Mouse (Mus musculus) liver, embryonic 11.5 days (tissue): ENCODE measurements at regions not wholly inside any gene's neighbourhood (a gene's known extent, or its start where the extent isn't known, plus 50 kb on each side); places are given as distances from the start of the nearest gene placed in this dataset.

Experiments used
- ATAC-seq: fragments of 200-750 bp; cut with Nextera tagmentation; replicated peaks from 2 replicates; pipeline ENCODE4 v1.8.0; 2017; ENCODE audit warnings: moderate number of reproducible peaks, mild to moderate bottlenecking, moderate TSS enrichment, moderate library complexity; ENCODE audit not compliant: low FRiP score
- DNase-seq: peaks from one replicate; pipeline ENCODE4 v3.0.0-alpha.2; 2017; ENCODE audit warnings: low spot score
- H3K27ac ChIP-seq: fragments of 300-500 bp; sonication (generic); 2 replicates; pipeline ENCODE4 v1.5.1; 2014; ENCODE audit warnings: mild to moderate bottlenecking, low read depth, low read length, control low read depth
- H3K27me3 ChIP-seq: fragments of 300-500 bp; sonication (generic); replicated peaks from 2 replicates; pipeline ENCODE4 v1.6.1; 2014; ENCODE audit warnings: low read length, mixed read lengths; ENCODE audit not compliant: control insufficient read depth, insufficient read depth
- H3K36me3 ChIP-seq: fragments of 300-500 bp; sonication (generic); 2 replicates; pipeline ENCODE4 v1.6.1; 2014; ENCODE audit warnings: mild to moderate bottlenecking, low read length, moderate library complexity, mixed read lengths; ENCODE audit not compliant: control insufficient read depth, insufficient read depth
- H3K4me1 ChIP-seq: fragments of 300-500 bp; sonication (generic); replicated peaks from 2 replicates; pipeline ENCODE4 v1.6.1; 2014; ENCODE audit warnings: low read length, mixed read lengths; ENCODE audit not compliant: control insufficient read depth, insufficient read depth
- H3K4me2 ChIP-seq: fragments of 300-500 bp; sonication (generic); 2 replicates; pipeline ENCODE4 v1.6.1; 2014; ENCODE audit warnings: mild to moderate bottlenecking, control low read depth, moderate library complexity
- H3K4me3 ChIP-seq: fragments of 300-500 bp; sonication (generic); 2 replicates; pipeline ENCODE4 v1.5.1; 2014; ENCODE audit warnings: low read depth, low read length, control low read depth
- H3K9ac ChIP-seq: fragments of 300-500 bp; sonication (generic); 2 replicates; pipeline ENCODE4 v1.6.1; 2014; ENCODE audit warnings: low read depth, low read length, control low read depth
- H3K9me3 ChIP-seq: fragments of 300-500 bp; sonication (generic); 2 replicates; pipeline ENCODE4 v1.6.1; 2016; ENCODE audit warnings: low read length, inconsistent platforms, mixed read lengths; ENCODE audit not compliant: control insufficient read depth
- WGBS: fragments of 180-500 bp; shearing (Covaris S2); extraction: QIAGEN DNeasy Blood & Tissue Kit; methylation state at CpG from one replicate; pipeline ENCODE4 v1.1.7; 2014; 5-methylcytosine and 5-hydroxymethylcytosine counted together

- H3K9ac ChIP-seq: no peak overlapping the region
Observed at GRCm38 (mm10) chr14:120600414-120600935, 122.2 kb downstream of the Rap2a start.

GRCm38 (mm10) chr14:120601510-120601909, 123.3 kb downstream of the Rap2a start:
- H3K27ac ChIP-seq: no peak overlapping the region
- H3K27me3 ChIP-seq: no peaks in the 10 kb centered on the region
- 81% methylated on average over 7 of the region's 7 CpGs for WGBS
- H3K9me3 ChIP-seq: no peaks in the 10 kb centered on the region
- DNase-seq: no peak
- H3K4me1 ChIP-seq: no peaks in the 10 kb centered on the region
- ATAC-seq: no peak
- no peaks in the 10 kb centered on the region for H3K36me3 ChIP-seq
- H3K4me3 ChIP-seq: no peak overlapping the region
- H3K4me2 ChIP-seq: no peak overlapping the region
- H3K9ac ChIP-seq: no peak overlapping the region

More at GRCm38 (mm10) chr14:120600414-120600935, 122.2 kb downstream of the Rap2a start:
- Histone ChIP-seq H3K27ac (no peak overlapping the region), H3K4me2 (no peak overlapping the region), H3K9me3 (no peaks in the 10 kb centered on the region), H3K4me1 (no peaks in the 10 kb centered on the region), H3K27me3 (no peaks in the 10 kb centered on the region), H3K4me3 (no peak overlapping the region), H3K36me3 (no peaks in the 10 kb centered on the region)
- ATAC-seq (no peak), DNase-seq (no peak)
- 85% methylated on average over 9 of the region's 9 CpGs for WGBS

DNA sequence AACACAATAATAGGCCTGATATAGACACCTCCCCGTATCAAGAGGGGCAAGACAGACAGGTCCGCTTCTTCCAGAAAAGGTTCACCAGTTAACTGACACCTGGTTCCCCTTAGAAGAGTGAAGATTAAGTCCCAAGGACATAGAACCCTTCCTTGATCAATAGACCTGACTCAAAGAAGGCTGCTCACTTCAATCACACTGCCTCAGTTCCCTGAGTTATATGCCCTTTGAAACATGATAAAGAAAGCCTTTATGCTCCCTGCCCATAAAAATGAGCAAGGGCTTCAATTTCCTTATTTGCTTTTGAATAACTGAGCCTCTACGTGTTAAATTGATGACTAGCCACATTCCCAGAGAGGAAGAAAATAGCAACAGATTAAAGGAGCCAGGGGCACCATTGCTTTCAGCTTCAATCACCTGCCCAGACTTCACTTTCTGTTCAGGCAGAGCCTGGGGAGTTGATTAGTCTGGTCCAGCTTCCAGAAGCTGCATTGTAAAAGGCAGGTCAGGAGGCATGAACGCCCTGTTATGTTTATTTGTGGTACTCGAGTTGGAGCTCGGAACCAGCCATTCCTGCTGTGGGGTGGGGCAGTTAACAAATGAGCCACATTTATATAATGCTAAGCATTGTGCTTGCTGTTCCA, 125.7 kb downstream of the Rap2a start:
- Histone ChIP-seq H3K9ac (no peak overlapping the region), H3K27me3 (no peaks in the 10 kb centered on the region), H3K27ac (no peak overlapping the region), H3K9me3 (no peaks in the 10 kb centered on the region), H3K4me1 (no peaks in the 10 kb centered on the region), H3K36me3 (no peaks in the 10 kb centered on the region), H3K4me3 (no peak overlapping the region), H3K4me2 (no peak overlapping the region)
- ATAC-seq (no peak), DNase-seq (no peak)
- 70% methylated on average over 6 of the region's 6 CpGs for WGBS

DNA sequence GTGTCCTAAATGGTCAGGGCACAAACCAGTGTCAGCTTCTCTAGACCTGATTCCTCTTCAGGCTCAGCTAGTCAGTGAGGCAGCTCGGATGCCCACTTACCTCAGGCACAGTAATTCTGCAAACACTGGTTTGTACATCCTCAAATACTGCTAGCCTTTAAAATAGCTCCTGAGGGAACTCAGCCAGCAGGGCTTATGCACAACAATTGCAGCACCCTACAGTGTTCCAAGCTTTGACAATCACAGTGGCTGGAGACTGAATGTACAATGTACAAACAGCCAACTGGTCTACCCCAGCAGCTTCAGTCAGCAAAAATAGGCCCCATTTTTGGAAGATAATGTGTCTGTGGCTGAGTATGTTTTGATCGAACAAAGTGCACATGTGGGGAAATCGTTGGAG, 129.6 kb downstream of the Rap2a start:
- Histone ChIP-seq H3K27me3 (no peaks in the 10 kb centered on the region), H3K36me3 (no peaks in the 10 kb centered on the region), H3K9ac (no peak overlapping the region), H3K4me3 (no peak overlapping the region), H3K27ac (no peak overlapping the region), H3K4me1 (no peaks in the 10 kb centered on the region), H3K9me3 (no peaks in the 10 kb centered on the region), H3K4me2 (no peak overlapping the region)
- no peak for ATAC-seq
- DNase-seq: no peak
- 81% methylated on average over 3 of the region's 3 CpGs for WGBS

DNA sequence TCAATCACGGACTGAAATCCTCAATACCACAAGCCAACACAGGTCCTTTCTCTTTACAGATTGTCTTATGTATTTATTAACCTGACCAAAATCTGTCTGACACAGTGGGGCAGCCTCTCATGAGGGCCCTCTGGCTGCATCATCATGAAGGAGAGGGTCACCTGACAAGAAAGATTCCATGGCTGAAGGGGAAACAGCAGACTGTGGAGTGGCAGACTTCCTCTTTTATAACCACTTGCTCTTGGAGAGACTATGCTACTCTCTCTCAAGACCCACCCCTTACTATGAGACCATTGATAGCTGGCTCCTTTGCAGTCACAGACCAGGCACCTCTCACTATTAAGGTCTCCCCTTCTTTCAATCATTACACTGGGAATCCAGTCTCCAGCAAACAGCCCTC, 133.1 kb downstream of the Rap2a start:
- ATAC-seq: no peak
- DNase-seq: no peak
- Histone ChIP-seq H3K9ac (no peak overlapping the region), H3K36me3 (no peaks in the 10 kb centered on the region), H3K4me3 (no peak overlapping the region), H3K4me2 (no peak overlapping the region), H3K27me3 (no peaks in the 10 kb centered on the region), H3K4me1 (no peaks in the 10 kb centered on the region), H3K9me3 (no peaks in the 10 kb centered on the region), H3K27ac (no peak overlapping the region)
- WGBS: 85% methylated on average over 1 of the region's 1 CpGs

- DNase-seq (no peak), ATAC-seq (no peak)
- Histone ChIP-seq H3K9ac (no peak overlapping the region), H3K9me3 (no peaks in the 10 kb centered on the region), H3K27ac (no peak overlapping the region), H3K4me1 (no peaks in the 10 kb centered on the region), H3K36me3 (no peaks in the 10 kb centered on the region), H3K4me3 (no peak overlapping the region), H3K27me3 (no peaks in the 10 kb centered on the region), H3K4me2 (no peak overlapping the region)
- WGBS: 86% methylated on average over 9 of the region's 9 CpGs
Observed at GRCm38 (mm10) chr14:120626223-120626935, 148.1 kb downstream of the Rap2a start.

DNA sequence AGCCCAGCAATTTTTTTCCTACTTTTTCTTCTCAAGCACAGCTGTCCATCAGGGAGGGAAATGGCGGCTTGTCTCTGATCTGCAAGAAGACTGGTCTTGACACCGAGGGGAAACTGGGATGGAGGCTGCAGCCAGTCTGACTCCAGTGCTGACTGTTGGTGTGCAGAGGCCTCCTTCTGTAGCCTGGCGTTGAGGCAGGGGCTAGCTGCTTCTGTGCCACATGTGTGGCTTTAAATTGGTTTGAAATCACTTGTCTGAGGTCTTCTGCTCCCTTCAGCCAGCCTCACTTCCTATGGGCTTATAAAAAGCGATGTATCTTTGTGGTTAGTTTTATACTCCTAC, 148.7 kb downstream of the Rap2a start:
- ATAC-seq: no peak
- Histone ChIP-seq H3K27ac (no peak overlapping the region), H3K4me1 (no peaks in the 10 kb centered on the region), H3K9ac (no peak overlapping the region), H3K36me3 (no peaks in the 10 kb centered on the region), H3K9me3 (no peaks in the 10 kb centered on the region), H3K4me2 (no peak overlapping the region), H3K27me3 (no peaks in the 10 kb centered on the region), H3K4me3 (no peak overlapping the region)
- no peak for DNase-seq
- 86% methylated on average over 4 of the region's 4 CpGs for WGBS

GRCm38 (mm10) chr14:120632771-120633170, 154.5 kb downstream of the Rap2a start:
- DNase-seq (no peak), ATAC-seq (no peak)
- Histone ChIP-seq H3K27me3 (no peaks in the 10 kb centered on the region), H3K4me2 (no peak overlapping the region), H3K9ac (no peak overlapping the region), H3K9me3 (no peaks in the 10 kb centered on the region), H3K36me3 (no peaks in the 10 kb centered on the region), H3K27ac (no peak overlapping the region), H3K4me3 (no peak overlapping the region), H3K4me1 (no peaks in the 10 kb centered on the region)
- 86% methylated on average over 5 of the region's 5 CpGs for WGBS
